ENCODE assay signal across 13 mouse cellular contexts in genomic region chrX:53118019-53118418, GRCm38 (mm10).
"Had no signal": no experiment of that assay in that cellular context is flagged by ENCODE, and none has a peak within 500 bp of the region (broad histone marks: within the 10 kb centered on the region; RNA-seq: fewer than 3 reads in every experiment).

No protein-coding gene starts in this region.

- DNase-seq: lung, adult 18-20 months; lung, embryonic 14.5 days; lung, postnatal 10 days; lung, postnatal 36 days; midbrain, embryonic 14.5 days; retina, postnatal 1 day; right cerebral cortex, postnatal 25 days; right cerebral cortex, postnatal 4 days; spleen, adult 18-20 months; thymus, adult 2 months; thymus, postnatal 25 days; thymus, postnatal 4 days had no signal

- ATAC-seq: midbrain, embryonic 16.5 days had no signal
